Mouse (Mus musculus) megakaryocyte, embryonic 14.5 days (primary cell): ENCODE measurements around the gene Ncf2. TPM values are rescaled to one million over a fixed set of nuclear protein-coding genes. Genes with fewer than 3 reads are reported as not detected.

Experiments
- H3K27me3 ChIP-seq: replicated peaks from 2 replicates; pipeline ENCODE3; 2012; ENCODE audit warnings: inconsistent platforms
- H3K36me3 ChIP-seq: replicated peaks from 2 replicates; pipeline ENCODE3; 2012; ENCODE audit warnings: low read length, inconsistent platforms, mixed read lengths
- H3K4me1 ChIP-seq: 2 replicates; pipeline ENCODE4 v1.6.1; 2012; ENCODE audit warnings: inconsistent platforms
- H3K4me3 ChIP-seq: replicated peaks from 2 replicates; pipeline ENCODE3; 2012; ENCODE audit warnings: moderate library complexity, mild to moderate bottlenecking, inconsistent platforms
- H3K9me3 ChIP-seq: 2 replicates; pipeline ENCODE4 v1.6.1; 2012; ENCODE audit warnings: inconsistent platforms
- FLI1 ChIP-seq: IDR thresholded peaks from 2 replicates; pipeline ENCODE4 v1.6.1; 2012; ENCODE audit warnings: low read length, inconsistent platforms, mixed read lengths
- GATA1 ChIP-seq: IDR thresholded peaks from 3 replicates; pipeline ENCODE4 v1.6.1; 2012; ENCODE audit warnings: mixed read lengths, low read length, inconsistent platforms, borderline replicate concordance
- polyA plus RNA-seq: library from polyadenylated mRNA; stranded (reverse); fragments of >175 nt; gene quantifications from 2 replicates; pipeline ENCODE4 v1.2.3, GENCODE M21; 2012; ENCODE audit warnings: low replicate concordance; ENCODE audit not compliant: insufficient read depth

Gene Ncf2
- polyA plus RNA-seq, 1 experiment, result 21.6 TPM

- H3K4me1 ChIP-seq, result peaks cover 42% of the 10 kb centered on the region
- H3K9me3 ChIP-seq, result peaks cover 4% of the 10 kb centered on the region; the same call in 1 of the 2 replicates
- TF ChIP-seq FLI1, result no peak
- TF ChIP-seq GATA1, result no peak
- no peaks in the 10 kb centered on the region for H3K36me3 ChIP-seq
- peaks cover 7% of the 10 kb centered on the region for H3K27me3 ChIP-seq
- no peak overlapping the region for H3K4me3 ChIP-seq
Measured at GRCm38 (mm10) chr1:152795688-152796255, 4.2 kb upstream of the Ncf2 start.

- H3K36me3 ChIP-seq, result no peaks in the 10 kb centered on the region
- no peak for TF ChIP-seq FLI1
- TF ChIP-seq GATA1, result no peak
- H3K27me3 ChIP-seq, result peaks cover 2% of the 10 kb centered on the region
- H3K4me3 ChIP-seq, result no peak overlapping the region
- peaks cover 34% of the 10 kb centered on the region for H3K4me1 ChIP-seq
- H3K9me3 ChIP-seq, result peaks cover 4% of the 10 kb centered on the region; the same call in 1 of the 2 replicates
Measured at GRCm38 (mm10) chr1:152796683-152797263, 3.2 kb upstream of the Ncf2 start.

- TF ChIP-seq GATA1 (no peak), FLI1 (no peak)
- peaks cover 4% of the 10 kb centered on the region; the same call in 1 of the 2 replicates for H3K9me3 ChIP-seq
- H3K4me1 ChIP-seq, result peaks cover 36% of the 10 kb centered on the region
- no peak overlapping the region for H3K4me3 ChIP-seq
- H3K27me3 ChIP-seq, result no peaks in the 10 kb centered on the region
- no peaks in the 10 kb centered on the region for H3K36me3 ChIP-seq
Measured at GRCm38 (mm10) chr1:152798125-152798524, 1.9 kb upstream of the Ncf2 start.

GRCm38 (mm10) chr1:152800633-152801176, 711 bp downstream of the Ncf2 start:
- peaks cover 39% of the 10 kb centered on the region for H3K4me1 ChIP-seq
- peaks cover 4% of the 10 kb centered on the region for H3K27me3 ChIP-seq
- TF ChIP-seq GATA1, result no peak
- TF ChIP-seq FLI1, result no peak
- no peaks in the 10 kb centered on the region for H3K36me3 ChIP-seq
- no peak overlapping the region for H3K4me3 ChIP-seq
- no peaks in the 10 kb centered on the region for H3K9me3 ChIP-seq

- H3K4me3 ChIP-seq, result no peak overlapping the region
- peaks cover 4% of the 10 kb centered on the region for H3K36me3 ChIP-seq
- peaks cover 43% of the 10 kb centered on the region for H3K4me1 ChIP-seq
- peaks cover 4% of the 10 kb centered on the region for H3K27me3 ChIP-seq
- TF ChIP-seq GATA1, result no peak
- no peak for TF ChIP-seq FLI1
- H3K9me3 ChIP-seq, result no peaks in the 10 kb centered on the region
Measured at GRCm38 (mm10) chr1:152804907-152805306, 4.9 kb downstream of the Ncf2 start.

- Histone ChIP-seq H3K4me3 (peak overlapping the region; percentile 86), H3K36me3 (peaks cover 24% of the 10 kb centered on the region)
- TF ChIP-seq FLI1 (no peak), GATA1 (no peak)
Measured at GRCm38 (mm10) chr1:152807619-152808391, 7.8 kb downstream of the Ncf2 start.

GRCm38 (mm10) chr1:152808392-152808680, 8.3 kb downstream of the Ncf2 start:
- Histone ChIP-seq H3K27me3 (peaks cover 4% of the 10 kb centered on the region), H3K36me3 (peaks cover 27% of the 10 kb centered on the region), H3K9me3 (no peaks in the 10 kb centered on the region), H3K4me3 (peak overlapping the region; percentile 86), H3K4me1 (peaks cover 46% of the 10 kb centered on the region)
- TF ChIP-seq GATA1, result no peak
- TF ChIP-seq FLI1, result no peak

More at GRCm38 (mm10) chr1:152807619-152808391, 7.8 kb downstream of the Ncf2 start:
- no peaks in the 10 kb centered on the region for H3K9me3 ChIP-seq
- H3K27me3 ChIP-seq, result peaks cover 4% of the 10 kb centered on the region
- H3K4me1 ChIP-seq, result peaks cover 50% of the 10 kb centered on the region

GRCm38 (mm10) chr1:152809541-152810252, 9.7 kb downstream of the Ncf2 start:
- peak overlapping the region; percentile 70 for H3K4me3 ChIP-seq
- peaks cover 3% of the 10 kb centered on the region for H3K27me3 ChIP-seq
- H3K4me1 ChIP-seq, result peaks cover 48% of the 10 kb centered on the region
- peaks cover 41% of the 10 kb centered on the region for H3K36me3 ChIP-seq
- H3K9me3 ChIP-seq, result no peaks in the 10 kb centered on the region
- TF ChIP-seq FLI1, result no peak
- no peak for TF ChIP-seq GATA1
